Mouse (Mus musculus) lung, embryonic 16.5 days (tissue): Measurements from ENCODE around the gene Ube2cbp. TPM values are rescaled to one million over a fixed set of nuclear protein-coding genes. Genes with fewer than 3 reads are reported as not detected.

Experiments used
- ATAC-seq: fragments of 200-750 bp; cut with Nextera tagmentation; 2 replicates; pipeline ENCODE4 v1.8.0; 2017; ENCODE audit warnings: low read depth, mild to moderate bottlenecking, moderate library complexity
- H3K27ac ChIP-seq: fragments of 300-500 bp; sonication (generic); 2 replicates; pipeline ENCODE4 v1.5.1; 2014; ENCODE audit warnings: mild to moderate bottlenecking, control low read depth, low read length
- H3K27me3 ChIP-seq: fragments of 300-500 bp; sonication (generic); 2 replicates; pipeline ENCODE4 v1.6.1; 2014; ENCODE audit warnings: low read depth, low read length, mixed read lengths; ENCODE audit not compliant: control insufficient read depth, insufficient read depth
- H3K36me3 ChIP-seq: fragments of 300-500 bp; sonication (generic); 2 replicates; pipeline ENCODE4 v1.6.1; 2014; ENCODE audit warnings: low read length; ENCODE audit not compliant: control insufficient read depth, insufficient read depth
- H3K4me1 ChIP-seq: fragments of 300-500 bp; sonication (generic); replicated peaks from 2 replicates; pipeline ENCODE4 v1.6.1; 2014; ENCODE audit warnings: low read length, mixed read lengths; ENCODE audit not compliant: control insufficient read depth, insufficient read depth
- H3K4me2 ChIP-seq: fragments of 300-500 bp; sonication (generic); 2 replicates; pipeline ENCODE4 v1.6.1; 2014; ENCODE audit warnings: low read depth, low read length, control low read depth
- H3K4me3 ChIP-seq: fragments of 300-500 bp; sonication (generic); 2 replicates; pipeline ENCODE4 v1.5.1; 2014; ENCODE audit warnings: mild to moderate bottlenecking, low read length, control low read depth
- H3K9ac ChIP-seq: fragments of 300-500 bp; sonication (generic); 2 replicates; pipeline ENCODE4 v1.6.1; 2014; ENCODE audit warnings: low read length, control low read depth
- H3K9me3 ChIP-seq: fragments of 300-500 bp; sonication (generic); 2 replicates; pipeline ENCODE4 v1.6.1; 2016; ENCODE audit warnings: low read length; ENCODE audit not compliant: control insufficient read depth
- WGBS: fragments of 180-500 bp; shearing (Covaris S2); extraction: QIAGEN DNeasy Blood & Tissue Kit; methylation state at CpG from one replicate; pipeline ENCODE4 v1.1.7; 2014; 5-methylcytosine and 5-hydroxymethylcytosine counted together
- polyA plus RNA-seq: library from polyadenylated mRNA; unstranded; fragments of >200 nt; fragmentation: Nextera tagmentation; extraction: Ambion mirVana; gene quantifications from 2 replicates; pipeline ENCODE4 v1.2.1, GENCODE M21; 2015

Gene Ube2cbp
- polyA plus RNA-seq, 1 experiment from 2014 or later: 4.1 TPM

DNA sequence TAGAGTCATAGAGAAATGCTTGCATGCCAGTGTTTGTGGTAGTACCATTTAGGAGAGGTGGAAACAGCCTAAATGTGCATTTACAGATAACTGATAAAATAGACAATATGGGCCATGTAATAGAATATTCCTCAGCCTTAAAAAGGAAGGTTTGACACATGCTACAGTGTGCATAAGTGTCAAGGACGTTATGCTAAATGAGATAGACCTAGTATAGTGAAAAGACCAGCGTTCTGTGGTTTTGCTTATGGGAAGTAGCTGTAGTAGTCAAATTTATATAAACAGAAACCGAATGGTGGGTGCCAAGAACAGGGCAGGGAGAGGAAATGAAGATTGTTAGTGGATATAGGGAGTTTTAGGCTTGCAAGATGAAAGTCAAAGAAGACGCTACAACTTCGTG lies 12.0 kb upstream of the Ube2cbp start:
- H3K27ac ChIP-seq: no peak overlapping the region
- ATAC-seq: no peak
- WGBS: 39% methylated on average over 5 of the region's 5 CpGs
- no peak overlapping the region for H3K4me3 ChIP-seq
- no peak overlapping the region for H3K4me2 ChIP-seq
- H3K9ac ChIP-seq: no peak overlapping the region
- H3K36me3 ChIP-seq: no peaks in the 10 kb centered on the region
- no peaks in the 10 kb centered on the region for H3K27me3 ChIP-seq
- H3K4me1 ChIP-seq: peaks cover 6% of the 10 kb centered on the region; the same call in 1 of the 2 replicates
- no peaks in the 10 kb centered on the region for H3K9me3 ChIP-seq

DNA sequence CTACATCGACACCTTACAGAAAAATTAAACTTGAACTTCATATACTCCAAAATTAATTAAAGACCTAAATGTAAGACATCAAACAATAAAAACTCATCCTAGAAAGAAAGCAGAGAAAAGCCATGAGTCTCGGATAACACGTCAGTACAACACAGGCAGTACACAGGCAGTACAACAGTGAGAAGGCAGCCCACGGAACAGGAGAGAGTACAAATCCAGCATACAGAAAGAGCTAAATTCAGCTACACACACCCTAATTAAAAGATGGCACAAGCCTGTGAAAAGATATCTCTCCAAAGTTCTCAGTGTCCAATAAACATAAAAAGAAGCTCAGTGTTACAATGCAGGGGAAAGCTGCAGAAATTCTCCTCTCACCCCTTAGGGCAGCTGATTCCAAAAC lies 11.2 kb upstream of the Ube2cbp start:
- Histone ChIP-seq H3K9me3 (no peaks in the 10 kb centered on the region), H3K36me3 (no peaks in the 10 kb centered on the region), H3K27ac (no peak overlapping the region), H3K27me3 (no peaks in the 10 kb centered on the region), H3K4me1 (peaks cover 6% of the 10 kb centered on the region; the same call in 1 of the 2 replicates), H3K9ac (no peak overlapping the region), H3K4me3 (no peak overlapping the region), H3K4me2 (no peak overlapping the region)
- no peak for ATAC-seq
- 92% methylated on average over 4 of the region's 4 CpGs for WGBS

DNA sequence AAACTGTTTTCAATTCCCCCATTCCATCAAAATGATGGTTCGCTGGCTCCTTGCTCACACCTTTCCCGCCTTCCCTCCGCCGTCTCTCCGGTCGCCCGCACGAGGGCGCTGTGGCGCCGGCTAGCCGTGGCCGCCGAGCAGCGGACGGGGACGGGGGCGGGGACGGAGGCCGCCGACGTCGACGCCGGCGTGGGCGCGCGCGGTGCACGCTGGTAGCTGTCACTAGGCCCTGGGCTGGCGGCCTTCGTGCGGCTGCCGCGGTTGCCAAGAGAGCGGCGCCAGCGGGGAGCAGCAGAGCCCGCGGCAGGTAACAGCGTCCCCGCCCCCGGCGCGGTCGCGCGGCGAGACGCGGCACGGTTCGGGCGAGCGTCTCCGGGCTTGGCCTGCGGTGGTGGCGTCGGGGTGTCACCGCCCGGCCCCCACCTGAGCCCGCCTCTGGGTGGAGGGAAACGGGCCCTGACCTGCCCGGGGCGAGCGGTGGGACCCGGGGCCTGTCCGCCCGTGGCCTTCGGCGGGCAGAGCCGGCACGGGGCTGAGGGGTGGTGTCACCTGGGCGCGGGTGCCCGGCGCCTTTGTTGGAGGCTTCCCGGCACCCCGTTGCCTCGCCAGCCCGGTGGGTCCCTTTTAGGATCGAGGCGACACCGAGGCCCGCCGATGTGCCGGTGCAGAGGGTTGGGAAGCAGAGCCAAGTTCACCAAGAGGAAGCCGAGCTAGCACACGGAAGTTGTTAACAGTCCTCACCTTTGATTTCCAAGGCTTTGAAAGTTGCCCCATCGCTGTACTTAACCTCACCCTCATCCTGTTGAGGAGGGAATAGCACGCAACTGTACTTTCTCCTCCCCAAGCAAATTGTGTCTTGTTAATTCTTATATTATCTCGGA lies 2.5 kb upstream of the Ube2cbp start, which contains the start of gene Dop1a:
Gene Dop1a (plus strand): TSS at position 165 of the 881 bp plus-strand sequence.
- peaks cover 10% of the 10 kb centered on the region; the same call in 1 of the 2 replicates for H3K4me1 ChIP-seq
- H3K36me3 ChIP-seq: no peaks in the 10 kb centered on the region
- no peaks in the 10 kb centered on the region for H3K9me3 ChIP-seq
- peak within 1 kb of the TSS; percentile 80 for H3K4me2 ChIP-seq
- peak; percentile 96 for ATAC-seq
- H3K9ac ChIP-seq: peak within 1 kb of the TSS; percentile 85
- under 1% methylated on average over 79 of the region's 93 CpGs for WGBS
- no peaks in the 10 kb centered on the region for H3K27me3 ChIP-seq
- peak within 1 kb of the TSS; percentile 75 for H3K4me3 ChIP-seq
- peak within 1 kb of the TSS; percentile 78 for H3K27ac ChIP-seq

DNA sequence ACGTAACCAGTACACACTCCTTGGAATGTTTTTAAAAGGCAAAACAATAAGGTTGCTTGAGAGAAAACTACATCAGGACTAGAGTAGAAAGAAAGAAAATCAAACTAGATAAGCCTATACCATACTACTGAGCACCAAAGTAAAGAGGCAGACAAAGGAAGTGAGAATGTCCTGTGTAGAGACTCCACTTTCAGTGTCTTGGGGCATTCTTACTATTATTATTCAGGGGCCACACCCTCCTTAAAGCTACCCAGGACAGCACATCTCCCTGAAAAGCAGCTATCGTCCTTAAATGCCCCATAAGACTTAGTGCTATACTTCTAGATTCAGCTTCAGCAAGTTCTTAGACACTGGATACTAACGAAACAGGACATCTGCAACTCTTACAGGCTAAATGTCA lies 11.1 kb downstream of the Ube2cbp start:
- Histone ChIP-seq H3K9ac (no peak overlapping the region), H3K4me3 (no peak overlapping the region), H3K4me2 (no peak overlapping the region), H3K36me3 (no peaks in the 10 kb centered on the region), H3K4me1 (peaks cover 6% of the 10 kb centered on the region; the same call in 1 of the 2 replicates), H3K27ac (no peak overlapping the region), H3K9me3 (no peaks in the 10 kb centered on the region), H3K27me3 (no peaks in the 10 kb centered on the region)
- ATAC-seq: no peak
- 66% methylated on average over 3 of the region's 3 CpGs for WGBS

DNA sequence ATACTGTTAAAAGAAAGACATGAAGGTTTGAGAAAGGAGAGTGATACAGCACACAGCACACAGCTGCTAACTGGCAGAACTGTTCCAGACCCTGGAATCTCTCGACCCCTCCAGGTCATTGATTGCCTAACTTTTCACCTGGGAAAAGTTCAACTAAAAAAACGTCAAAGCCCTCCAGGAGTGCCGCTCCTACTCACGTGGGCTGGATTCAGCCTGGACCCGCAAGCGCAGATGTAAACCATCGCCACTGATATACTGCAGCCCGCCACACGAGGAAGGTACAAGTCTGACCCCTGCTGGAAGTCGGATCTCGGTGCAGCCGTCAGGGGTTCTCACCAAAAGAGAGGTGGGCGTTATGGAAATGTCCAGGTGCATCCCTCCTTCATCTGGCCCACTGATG lies 13.1 kb downstream of the Ube2cbp start:
- Histone ChIP-seq H3K9me3 (no peaks in the 10 kb centered on the region), H3K36me3 (no peaks in the 10 kb centered on the region), H3K9ac (peak overlapping the region; percentile 46; the same call in 1 of the 2 replicates), H3K4me2 (peak overlapping the region; percentile 55), H3K4me3 (peak overlapping the region; percentile 32), H3K27me3 (no peaks in the 10 kb centered on the region), H3K4me1 (peaks cover 6% of the 10 kb centered on the region; the same call in 1 of the 2 replicates), H3K27ac (no peak overlapping the region)
- peak; percentile 77 for ATAC-seq
- whole genome bisulfite sequencing: under 1% methylated on average over 13 of the region's 13 CpGs

DNA sequence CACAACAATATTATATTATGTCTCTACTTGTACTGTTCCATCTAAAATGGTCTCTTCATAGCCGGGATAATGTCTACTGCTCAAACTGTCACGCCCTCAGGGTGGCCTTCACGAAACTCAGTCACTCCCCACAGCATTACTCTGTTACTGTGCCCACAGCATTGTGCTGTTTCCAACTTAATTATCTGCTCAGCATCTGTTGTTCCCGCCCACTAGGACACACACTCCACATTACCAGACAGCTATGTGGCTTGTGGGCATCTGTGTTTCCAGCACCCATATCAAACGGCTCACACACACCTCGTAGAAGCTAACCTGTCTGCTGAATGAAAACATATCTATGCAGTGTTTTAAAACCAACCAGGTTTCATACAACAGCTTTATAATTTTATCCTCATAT lies 13.7 kb downstream of the Ube2cbp start:
- 55% methylated on average over 6 of the region's 6 CpGs for WGBS
- peaks cover 6% of the 10 kb centered on the region; the same call in 1 of the 2 replicates for H3K4me1 ChIP-seq
- peak overlapping the region; percentile 55; the same call in 1 of the 2 replicates for H3K4me2 ChIP-seq
- H3K27me3 ChIP-seq: no peaks in the 10 kb centered on the region
- H3K36me3 ChIP-seq: no peaks in the 10 kb centered on the region
- no peak overlapping the region; the same call in 1 of the 2 replicates for H3K4me3 ChIP-seq
- H3K27ac ChIP-seq: no peak overlapping the region
- no peaks in the 10 kb centered on the region for H3K9me3 ChIP-seq
- H3K9ac ChIP-seq: no peak overlapping the region; the same call in 1 of the 2 replicates
- ATAC-seq: no peak

DNA sequence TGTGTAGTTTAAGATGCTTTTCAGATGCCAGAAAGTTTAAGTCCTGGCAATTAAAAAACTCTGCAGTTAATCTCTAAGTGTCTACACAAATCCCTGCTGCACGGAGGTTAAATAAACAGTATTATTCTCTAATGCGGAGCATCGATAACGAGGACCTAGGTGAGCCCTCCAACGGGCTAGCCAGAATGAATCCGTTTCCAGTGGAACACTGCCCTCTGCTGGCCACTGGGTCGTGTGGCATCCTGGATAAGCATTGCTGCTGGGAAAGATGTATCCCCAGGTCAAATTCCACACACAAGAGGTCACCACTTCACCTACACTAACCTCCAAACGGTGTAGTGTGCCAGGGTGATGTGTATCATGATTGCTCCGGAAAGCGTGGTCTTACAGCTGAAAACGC lies 15.2 kb downstream of the Ube2cbp start:
- Histone ChIP-seq H3K9ac (no peak overlapping the region), H3K4me2 (no peak overlapping the region), H3K27me3 (no peaks in the 10 kb centered on the region), H3K9me3 (no peaks in the 10 kb centered on the region), H3K27ac (no peak overlapping the region), H3K4me1 (peaks cover 6% of the 10 kb centered on the region; the same call in 1 of the 2 replicates), H3K4me3 (no peak overlapping the region), H3K36me3 (no peaks in the 10 kb centered on the region)
- peak; percentile 62 for ATAC-seq
- 2% methylated on average over 11 of the region's 11 CpGs for WGBS

DNA sequence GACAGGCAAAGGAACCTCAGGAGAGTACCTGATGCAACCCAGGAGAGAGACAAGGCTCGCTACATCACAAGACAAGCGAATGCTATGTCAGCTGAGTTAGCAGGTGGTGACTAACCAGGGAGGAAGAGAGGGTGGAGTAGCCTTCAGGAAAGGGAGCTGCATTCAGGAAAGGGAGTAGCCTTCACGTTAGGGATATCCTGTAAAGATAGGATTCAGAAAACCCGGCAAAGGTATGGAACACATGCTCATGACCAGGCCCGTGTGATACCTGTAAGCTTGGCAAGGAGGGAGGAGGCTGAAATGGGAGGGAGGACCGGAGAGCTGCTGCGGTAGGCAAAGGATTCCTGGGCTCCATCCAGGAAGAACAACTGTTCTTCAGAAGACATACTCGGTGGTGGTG lies 17.3 kb downstream of the Ube2cbp start:
- Histone ChIP-seq H3K27ac (no peak overlapping the region), H3K4me1 (peaks cover 6% of the 10 kb centered on the region; the same call in 1 of the 2 replicates), H3K36me3 (no peaks in the 10 kb centered on the region), H3K4me2 (no peak overlapping the region), H3K27me3 (no peaks in the 10 kb centered on the region), H3K9me3 (no peaks in the 10 kb centered on the region), H3K9ac (no peak overlapping the region), H3K4me3 (no peak overlapping the region)
- no peak for ATAC-seq
- 84% methylated on average over 8 of the region's 8 CpGs for WGBS

DNA sequence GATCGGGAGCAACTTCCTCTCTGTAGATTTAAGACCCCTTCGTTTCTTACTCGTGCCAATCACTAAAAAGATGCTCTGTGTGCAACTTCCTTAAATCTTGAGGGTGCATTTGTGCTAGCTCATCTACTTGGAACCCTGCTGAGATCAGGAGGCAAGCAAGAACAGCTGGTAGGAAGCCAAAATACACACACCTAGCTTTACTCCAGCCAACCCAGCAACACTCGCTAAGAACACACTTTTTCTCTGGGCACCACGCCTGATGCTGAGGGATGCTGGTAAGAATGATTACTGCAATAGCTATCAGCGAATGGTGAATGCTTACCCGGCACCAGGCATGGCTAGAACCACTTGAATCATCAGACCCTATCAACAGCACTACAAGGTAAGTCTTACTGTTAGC lies 17.9 kb downstream of the Ube2cbp start:
- Histone ChIP-seq H3K36me3 (no peaks in the 10 kb centered on the region), H3K9ac (no peak overlapping the region), H3K4me3 (no peak overlapping the region), H3K9me3 (no peaks in the 10 kb centered on the region), H3K27ac (no peak overlapping the region), H3K27me3 (no peaks in the 10 kb centered on the region), H3K4me2 (no peak overlapping the region), H3K4me1 (peaks cover 6% of the 10 kb centered on the region; the same call in 1 of the 2 replicates)
- ATAC-seq: no peak
- 79% methylated on average over 7 of the region's 7 CpGs for WGBS
